Comparison of ENCODE assay signal across 9 mouse cellular contexts in genomic region chr1:135110075-135110474, GRCm38 (mm10). TPM values are rescaled to one million over a fixed set of nuclear protein-coding genes. Genes with fewer than 3 reads are reported as not detected.
DNase-seq lines count a peak whose midpoint lies in the region; ATAC-seq and TF ChIP-seq lines count a peak whose summit lies in the region.
"Had no signal": no experiment of that assay in that cellular context is flagged by ENCODE, and none has a peak within 500 bp of the region (broad histone marks: within the 10 kb centered on the region; RNA-seq: fewer than 3 reads in every experiment).

No protein-coding gene starts in this region.

- H3K4me1 ChIP-seq in heart, embryonic 12.5 days (replicated peaks): peaks cover 3% of the 10 kb centered on the region; the same call in 1 of the 2 replicates
- H3K4me1 ChIP-seq in E14TG2a.4 (replicated peaks; ENCODE audit: low read depth, low read length): peaks cover 55% of the 10 kb centered on the region

- H3K27ac ChIP-seq in heart, embryonic 12.5 days (ENCODE audit: poor library complexity, severe bottlenecking): no peak overlapping the region
- H3K27ac ChIP-seq: limb, embryonic 13.5 days had no signal

- H3K4me2 ChIP-seq in heart, embryonic 12.5 days: no peak overlapping the region
- H3K4me2 ChIP-seq: limb, embryonic 13.5 days had no signal

- WGBS in heart, embryonic 12.5 days: 17% methylated on average over 6 of the region's 6 CpGs

- peak; percentile 58 to 89 for DNase-seq in heart, adult 18-20 months
- DNase-seq in cerebellum, adult 18-20 months: peak; percentile 76 to 78
- peak; percentile 81 to 82 for DNase-seq in frontal cortex, postnatal 36 days (ENCODE audit: low spot score in 2 of 2)
- DNase-seq in layer of hippocampus, adult 9-10 months (ENCODE audit: low spot score): peak; percentile 73
- peak; percentile 73 for DNase-seq in splenic B cell, adult 2 months (ENCODE audit: low read depth, low spot score)

- no peak overlapping the region for H3K4me3 ChIP-seq in heart, embryonic 12.5 days
- H3K4me3 ChIP-seq in E14TG2a.4 (replicated peaks; ENCODE audit: low read length): peak overlapping the region; percentile 75
- H3K4me3 ChIP-seq: limb, embryonic 13.5 days had no signal

- ATAC-seq in heart, embryonic 12.5 days (ENCODE audit: insufficient number of reproducible peaks, low FRiP score): no peak
- ATAC-seq in megakaryocyte progenitor cell, adult 5-6 weeks (replicated peaks; ENCODE audit: poor library complexity): peak; percentile 59

- peaks cover 52% of the 10 kb centered on the region for H3K27me3 ChIP-seq in heart, embryonic 12.5 days (replicated peaks)
- H3K27me3 ChIP-seq in E14TG2a.4 (ENCODE audit: insufficient read depth, low read length): peaks cover 20% of the 10 kb centered on the region
- no peaks in the 10 kb centered on the region for H3K27me3 ChIP-seq in splenic B cell, adult 2 months (ENCODE audit: control insufficient read depth, insufficient read depth, low read length, poor library complexity, severe bottlenecking)

- no peaks in the 10 kb centered on the region for H3K36me3 ChIP-seq in heart, embryonic 12.5 days
- peaks cover 13% of the 10 kb centered on the region for H3K36me3 ChIP-seq in E14TG2a.4 (ENCODE audit: insufficient read depth, low read length)
- no peaks in the 10 kb centered on the region for H3K36me3 ChIP-seq in splenic B cell, adult 2 months (ENCODE audit: control insufficient read depth, insufficient read depth, low read length, poor library complexity, severe bottlenecking)
- H3K36me3 ChIP-seq: limb, embryonic 13.5 days had no signal

- no peak overlapping the region for H3K9ac ChIP-seq in heart, embryonic 12.5 days
- H3K9ac ChIP-seq: limb, embryonic 13.5 days had no signal

- TF ChIP-seq CTCF in E14TG2a.4 (conservative IDR thresholded peaks at IDR 0.05; ENCODE audit: low read length): peak; percentile 98

- no peaks in the 10 kb centered on the region for H3K9me3 ChIP-seq in heart, embryonic 12.5 days (replicated peaks)
- H3K9me3 ChIP-seq in E14TG2a.4 (ENCODE audit: low read length): no peaks in the 10 kb centered on the region
- H3K9me3 ChIP-seq: limb, embryonic 13.5 days had no signal

RNA-seq across cellular contexts. Expression of gene Lgr6, which starts 5.0 kb away (rescaled TPM):
- total RNA-seq in heart, adult 18-20 months (2021): 10 to 100 TPM; 11.5 to 16.9 TPM
- polyA plus RNA-seq in heart, embryonic 12.5 days (2016; fragmentation: Nextera tagmentation; extraction: Ambion mirVana): 0.80 and 0.82 TPM in 2 replicates
- total RNA-seq in megakaryocyte progenitor cell, adult 5-6 weeks (2015): 0.05 TPM in 1 of 2 replicates, not detected in the other
- 0.08 TPM in 1 of 2 replicates, not detected in the other for total RNA-seq in megakaryocyte progenitor cell, adult 5-6 weeks (2017)

RNA-seq across cellular contexts. Expression of gene Ptpn7, which starts 22.4 kb away (rescaled TPM):
- 1 to 10 TPM in 1 of 2 experiments, under 1 TPM in 1; 0.72 to 1.4 TPM for total RNA-seq in heart, adult 18-20 months (2021)
- polyA plus RNA-seq in heart, embryonic 12.5 days (2016; fragmentation: Nextera tagmentation; extraction: Ambion mirVana): 1.0 and 1.4 TPM in 2 replicates
- total RNA-seq in megakaryocyte progenitor cell, adult 5-6 weeks (2015): 75.0 and 75.4 TPM in 2 replicates
- total RNA-seq in megakaryocyte progenitor cell, adult 5-6 weeks (2017): 103 and 112 TPM in 2 replicates

RNA-seq across cellular contexts. Expression of gene Arl8a, which starts 36.5 kb away (rescaled TPM):
- total RNA-seq in heart, adult 18-20 months (2021): 10 to 100 TPM; 21.8 to 22.0 TPM
- 36.4 and 36.6 TPM in 2 replicates for polyA plus RNA-seq in heart, embryonic 12.5 days (2016; fragmentation: Nextera tagmentation; extraction: Ambion mirVana)
- 32.1 and 35.1 TPM in 2 replicates for total RNA-seq in megakaryocyte progenitor cell, adult 5-6 weeks (2015)
- 18.4 and 19.9 TPM in 2 replicates for total RNA-seq in megakaryocyte progenitor cell, adult 5-6 weeks (2017)

RNA-seq across cellular contexts. Expression of gene Gpr37l1, which starts 57.4 kb away (rescaled TPM):
- total RNA-seq in heart, adult 18-20 months (2021): under 1 TPM; 0.33 to 0.60 TPM
- polyA plus RNA-seq in heart, embryonic 12.5 days (2016; fragmentation: Nextera tagmentation; extraction: Ambion mirVana): not detected in 2 replicates
- not detected in 2 replicates for total RNA-seq in megakaryocyte progenitor cell, adult 5-6 weeks (2015)
- not detected in 2 replicates for total RNA-seq in megakaryocyte progenitor cell, adult 5-6 weeks (2017)

Comparison
In these comparisons a context has a peak if more than half of its experiments do, and no peak if none do; other contexts are left out.
1. RNA of gene Lgr6, which starts 5.0 kb away (total RNA-seq): 11.5 to 16.9 TPM in heart, adult 18-20 months; 0.05 to 0.08 TPM in megakaryocyte progenitor cell, adult 5-6 weeks; every median in the first group is over 10 times any median in the second.
2. RNA of gene Ptpn7, which starts 22.4 kb away (total RNA-seq): 75.0 to 112 TPM in megakaryocyte progenitor cell, adult 5-6 weeks; 0.72 to 1.4 TPM in heart, adult 18-20 months; every median in the first group is over 10 times any median in the second.
3. Peak in every context shown above with its lines, with median percentiles within 50 percentile points of each other: DNase-seq.